Mouse (Mus musculus) midbrain, postnatal 0 days (tissue): ENCODE measurements around the gene Etv6. TPM values are rescaled to one million over a fixed set of nuclear protein-coding genes. Genes with fewer than 3 reads are reported as not detected.

Experiments
- ATAC-seq: fragments of 200-750 bp; cut with Nextera tagmentation; 2 replicates; pipeline ENCODE4 v1.8.0; 2017; ENCODE audit warnings: moderate number of reproducible peaks, mild to moderate bottlenecking, moderate TSS enrichment, moderate library complexity; ENCODE audit not compliant: low FRiP score
- DNase-seq: peaks from one replicate; pipeline ENCODE4 v3.0.0-alpha.2; 2015; ENCODE audit warnings: low spot score
- H3K27ac ChIP-seq: fragments of 300-500 bp; sonication (generic); 2 replicates; pipeline ENCODE4 v1.5.1; 2014; ENCODE audit warnings: low read depth, mild to moderate bottlenecking, low read length, mixed read lengths
- H3K27me3 ChIP-seq: fragments of 300-500 bp; sonication (generic); 2 replicates; pipeline ENCODE4 v1.6.1; 2014; ENCODE audit warnings: low read length, control low read depth, mixed read lengths; ENCODE audit not compliant: insufficient read depth
- H3K36me3 ChIP-seq: fragments of 300-500 bp; sonication (generic); 2 replicates; pipeline ENCODE4 v1.6.1; 2014; ENCODE audit warnings: low read length, control low read depth, mixed read lengths; ENCODE audit not compliant: insufficient read depth
- H3K4me1 ChIP-seq: fragments of 300-500 bp; sonication (generic); 2 replicates; pipeline ENCODE4 v1.6.1; 2014; ENCODE audit warnings: mild to moderate bottlenecking, control low read depth, antibody characterized with exemption, low read length, mixed read lengths; ENCODE audit not compliant: insufficient read depth
- H3K4me2 ChIP-seq: fragments of 300-500 bp; sonication (generic); 2 replicates; pipeline ENCODE4 v1.6.1; 2014; ENCODE audit warnings: low read depth, mild to moderate bottlenecking, low read length, mixed read lengths; ENCODE audit not compliant: poor library complexity, severe bottlenecking
- H3K4me3 ChIP-seq: fragments of 300-500 bp; sonication (generic); 2 replicates; pipeline ENCODE4 v1.5.1; 2014; ENCODE audit warnings: low read depth, mild to moderate bottlenecking, low read length, moderate library complexity
- H3K9ac ChIP-seq: fragments of 300-500 bp; sonication (generic); replicated peaks from 2 replicates; pipeline ENCODE4 v1.6.1; 2014; ENCODE audit warnings: mild to moderate bottlenecking, low read length, moderate library complexity, mixed read lengths; ENCODE audit not compliant: poor library complexity, severe bottlenecking
- H3K9me3 ChIP-seq: fragments of 300-500 bp; sonication (generic); 2 replicates; pipeline ENCODE4 v1.6.1; 2016; ENCODE audit warnings: low read length, control low read depth
- CTCF ChIP-seq: IDR thresholded peaks from 2 replicates; pipeline ENCODE4 v1.5.1; 2016; ENCODE audit warnings: antibody characterized with exemption, mild to moderate bottlenecking
- WGBS: fragments of 180-500 bp; shearing (Covaris S2); extraction: QIAGEN DNeasy Blood & Tissue Kit; methylation state at CpG from one replicate; pipeline ENCODE4 v1.1.7; 2014; 5-methylcytosine and 5-hydroxymethylcytosine counted together
- polyA plus RNA-seq: library from polyadenylated mRNA; unstranded; fragments of >200 nt; fragmentation: Nextera tagmentation; extraction: Ambion mirVana; gene quantifications from 2 replicates; pipeline ENCODE4 v1.2.1, GENCODE M21; 2015
- total RNA-seq: library from RNA; depleted of rRNA; stranded (reverse); fragments of >200 nt; gene quantifications from 2 replicates; pipeline ENCODE4 v1.2.3, GENCODE M21; 2014

Gene Etv6
- total and polyA plus RNA-seq, 2 experiments from 2014 or later: 2.9 to 7.2 TPM

DNA sequence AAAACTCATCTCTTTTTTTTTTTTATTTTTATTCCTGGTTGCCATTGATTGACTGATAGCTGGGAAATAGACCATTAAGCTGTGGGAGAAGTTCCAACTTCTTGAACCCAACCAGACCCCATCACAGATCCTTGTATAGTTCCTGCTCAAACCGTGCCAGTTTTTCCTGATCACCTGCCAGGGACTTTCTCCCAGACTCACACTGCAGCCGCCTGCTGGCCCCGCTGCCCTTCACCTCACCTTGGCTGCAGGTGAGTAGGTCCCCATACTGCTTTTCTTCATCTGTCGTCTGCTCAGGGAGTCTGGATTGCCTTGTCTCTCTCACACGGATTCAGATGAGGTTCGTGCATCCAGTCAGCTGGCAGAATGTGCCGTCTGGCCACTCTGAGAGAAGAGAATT lies 18.1 kb downstream of the Etv6 start:
- TF ChIP-seq CTCF: no peak
- H3K27me3 ChIP-seq: no peaks in the 10 kb centered on the region
- WGBS: 87% methylated on average over 7 of the region's 7 CpGs
- no peaks in the 10 kb centered on the region for H3K36me3 ChIP-seq
- no peak overlapping the region for H3K9ac ChIP-seq
- ATAC-seq (no peak), DNase-seq (no peak)
- H3K4me1 ChIP-seq: no peaks in the 10 kb centered on the region
- no peak overlapping the region for H3K4me2 ChIP-seq
- H3K4me3 ChIP-seq: no peak overlapping the region
- no peak overlapping the region for H3K27ac ChIP-seq
- H3K9me3 ChIP-seq: no peaks in the 10 kb centered on the region

DNA sequence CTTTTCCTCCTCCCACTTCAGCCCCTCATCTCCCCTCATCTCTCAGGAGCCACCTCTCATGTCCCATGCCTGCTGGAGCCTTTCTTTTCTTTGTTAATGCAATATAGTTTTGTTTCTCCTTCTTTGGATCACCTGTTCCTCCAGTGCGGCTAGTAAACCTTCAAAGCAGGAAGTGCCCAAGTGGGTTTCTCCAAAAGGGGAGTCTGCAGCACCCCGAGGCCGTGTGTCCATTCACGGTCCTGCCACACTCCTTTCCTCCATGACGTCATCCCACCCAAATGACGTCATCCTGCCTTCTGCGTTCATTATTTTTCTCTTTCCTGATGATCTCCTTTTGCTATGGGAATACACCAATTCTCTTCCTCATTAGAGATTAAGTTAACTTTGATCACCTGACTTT lies 20.1 kb downstream of the Etv6 start:
- no peak for ATAC-seq
- H3K36me3 ChIP-seq: no peaks in the 10 kb centered on the region
- DNase-seq: no peak
- TF ChIP-seq CTCF: no peak
- H3K27ac ChIP-seq: no peak overlapping the region
- no peak overlapping the region for H3K4me2 ChIP-seq
- WGBS: 89% methylated on average over 7 of the region's 7 CpGs
- H3K4me3 ChIP-seq: no peak overlapping the region
- no peak overlapping the region for H3K9ac ChIP-seq
- no peaks in the 10 kb centered on the region for H3K4me1 ChIP-seq
- no peaks in the 10 kb centered on the region for H3K9me3 ChIP-seq
- H3K27me3 ChIP-seq: no peaks in the 10 kb centered on the region

- no peak for DNase-seq
- no peak overlapping the region for H3K9ac ChIP-seq
- TF ChIP-seq CTCF: no peak
- WGBS: 74% methylated on average over 4 of the region's 4 CpGs
- ATAC-seq: no peak
- no peak overlapping the region for H3K4me3 ChIP-seq
- no peak overlapping the region for H3K4me2 ChIP-seq
- H3K4me1 ChIP-seq: no peaks in the 10 kb centered on the region
- H3K9me3 ChIP-seq: no peaks in the 10 kb centered on the region
- H3K27ac ChIP-seq: no peak overlapping the region
- no peaks in the 10 kb centered on the region for H3K27me3 ChIP-seq
- no peaks in the 10 kb centered on the region for H3K36me3 ChIP-seq
Observed at GRCm38 (mm10) chr6:134058451-134058850, 23.0 kb downstream of the Etv6 start.

- TF ChIP-seq CTCF: no peak
- 66% methylated on average over 10 of the region's 10 CpGs for WGBS
Observed at GRCm38 (mm10) chr6:134058886-134059551, 23.5 kb downstream of the Etv6 start.

GRCm38 (mm10) chr6:134059552-134059891 lies 24.0 kb downstream of the Etv6 start:
- Histone ChIP-seq H3K4me2 (no peak overlapping the region), H3K4me1 (no peaks in the 10 kb centered on the region), H3K27ac (no peak overlapping the region), H3K9me3 (no peaks in the 10 kb centered on the region), H3K9ac (no peak overlapping the region), H3K4me3 (no peak overlapping the region), H3K36me3 (no peaks in the 10 kb centered on the region), H3K27me3 (no peaks in the 10 kb centered on the region)
- ATAC-seq (no peak), DNase-seq (no peak)
- no peak for TF ChIP-seq CTCF
- WGBS: 74% methylated on average over 10 of the region's 10 CpGs

More at GRCm38 (mm10) chr6:134058886-134059551, 23.5 kb downstream of the Etv6 start:
- DNase-seq (no peak), ATAC-seq (no peak)
- no peak overlapping the region for H3K4me2 ChIP-seq
- no peaks in the 10 kb centered on the region for H3K9me3 ChIP-seq
- no peak overlapping the region for H3K27ac ChIP-seq
- no peaks in the 10 kb centered on the region for H3K36me3 ChIP-seq
- H3K4me1 ChIP-seq: no peaks in the 10 kb centered on the region
- no peak overlapping the region for H3K9ac ChIP-seq
- H3K27me3 ChIP-seq: no peaks in the 10 kb centered on the region
- H3K4me3 ChIP-seq: no peak overlapping the region

- no peak for ATAC-seq
- no peak overlapping the region for H3K4me3 ChIP-seq
- no peak overlapping the region for H3K4me2 ChIP-seq
- no peaks in the 10 kb centered on the region for H3K9me3 ChIP-seq
- no peak for TF ChIP-seq CTCF
- WGBS: 63% methylated on average over 9 of the region's 9 CpGs
- DNase-seq: no peak
- H3K27ac ChIP-seq: no peak overlapping the region
- no peaks in the 10 kb centered on the region for H3K4me1 ChIP-seq
- no peak overlapping the region for H3K9ac ChIP-seq
- no peaks in the 10 kb centered on the region for H3K27me3 ChIP-seq
- H3K36me3 ChIP-seq: no peaks in the 10 kb centered on the region
Observed at GRCm38 (mm10) chr6:134060036-134060435, 24.5 kb downstream of the Etv6 start.
